18 mouse cellular contexts compared by ENCODE assay signal in the genomic region with DNA sequence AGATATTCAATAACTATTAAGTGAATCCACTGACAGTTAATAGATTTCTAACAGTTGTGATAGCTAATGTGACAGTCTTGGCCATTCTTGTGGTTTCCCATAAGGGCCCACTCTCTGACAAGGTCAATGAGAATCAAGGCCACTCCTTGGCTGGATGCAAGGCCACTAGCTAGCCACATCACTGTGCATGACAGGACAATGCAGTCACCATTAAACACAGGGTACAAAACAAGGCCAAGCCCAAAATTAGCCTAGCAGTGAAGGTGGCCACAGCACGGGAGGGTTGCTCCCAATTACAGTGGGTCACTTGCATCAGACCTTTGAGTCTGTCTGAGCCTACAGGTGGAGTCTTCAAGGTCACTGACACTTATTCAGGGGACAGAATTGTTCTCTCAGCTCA.
"Had no signal": no experiment of that assay in that cellular context is flagged by ENCODE, and none has a peak within 500 bp of the region (broad histone marks: within the 10 kb centered on the region; RNA-seq: fewer than 3 reads in every experiment).

No protein-coding gene starts in this region.

- H3K4me1 ChIP-seq: liver, embryonic 15.5 days; lung, embryonic 15.5 days; megakaryocyte, embryonic 14.5 days; neural tube, embryonic 12.5 days; stomach, embryonic 15.5 days had no signal

- DNase-seq: liver, postnatal 0 days; lung, adult 2 months; lung, postnatal 14 days; lung, postnatal 36 days; midbrain, embryonic 14.5 days; right cerebral cortex, postnatal 25 days; right cerebral cortex, postnatal 4 days; thymus, adult 2 months; thymus, postnatal 25 days had no signal

- H3K4me3 ChIP-seq: liver, embryonic 15.5 days; lung, embryonic 15.5 days; megakaryocyte, embryonic 14.5 days; midbrain, embryonic 12.5 days; neural tube, embryonic 12.5 days; stomach, embryonic 15.5 days had no signal

- ATAC-seq: liver, postnatal 0 days; lung, postnatal 0 days had no signal

- H3K36me3 ChIP-seq: liver, embryonic 15.5 days; lung, embryonic 15.5 days; midbrain, embryonic 12.5 days; neural tube, embryonic 12.5 days; stomach, embryonic 15.5 days had no signal

- H3K27me3 ChIP-seq: liver, embryonic 15.5 days; lung, embryonic 15.5 days; midbrain, embryonic 12.5 days; neural tube, embryonic 12.5 days; stomach, embryonic 15.5 days had no signal

- H3K9me3 ChIP-seq: liver, embryonic 15.5 days; lung, embryonic 15.5 days; megakaryocyte, embryonic 14.5 days; midbrain, embryonic 12.5 days; neural tube, embryonic 12.5 days; stomach, embryonic 15.5 days had no signal

- H3K27ac ChIP-seq: liver, embryonic 15.5 days; lung, embryonic 15.5 days; macrophage; midbrain, embryonic 12.5 days; neural tube, embryonic 12.5 days; stomach, embryonic 15.5 days; stomach, postnatal 0 days had no signal

- H3K9ac ChIP-seq: liver, embryonic 15.5 days; liver, postnatal 0 days; lung, embryonic 15.5 days; midbrain, embryonic 12.5 days; neural tube, embryonic 12.5 days; stomach, embryonic 15.5 days had no signal

- H3K4me2 ChIP-seq: liver, embryonic 15.5 days; lung, embryonic 15.5 days; midbrain, embryonic 12.5 days; neural tube, embryonic 12.5 days; stomach, embryonic 15.5 days had no signal
